Mouse (Mus musculus): ENCODE measurements around the gene Msx1. TPM values are rescaled to one million over a fixed set of nuclear protein-coding genes. Genes with fewer than 3 reads are reported as not detected.

Msx1 gene
- polyA plus RNA-seq, 1 experiment, result 3.3 TPM

- DNase-seq (ENCODE audit: low spot score), result no peak
These were observed 27.1 kb downstream of the Msx1 start for GRCm38 (mm10) chr5:37797251-37797650.

GRCm38 (mm10) chr5:37796751-37797150 lies 27.6 kb downstream of the Msx1 start:
- no peak for DNase-seq (ENCODE audit: low spot score)

- DNase-seq (ENCODE audit: low spot score), result no peak
These were observed 28.7 kb downstream of the Msx1 start for GRCm38 (mm10) chr5:37795691-37796090.

GRCm38 (mm10) chr5:37792154-37792553 lies 32.2 kb downstream of the Msx1 start:
- no peak for DNase-seq (ENCODE audit: low spot score)

- DNase-seq (ENCODE audit: low spot score), result no peak
These were observed 39.5 kb downstream of the Msx1 start for GRCm38 (mm10) chr5:37784847-37785391.

- no peak for DNase-seq (ENCODE audit: low spot score)
These were observed 41.1 kb downstream of the Msx1 start for GRCm38 (mm10) chr5:37783306-37783705.

- DNase-seq (ENCODE audit: low spot score), result no peak
These were observed 48.7 kb downstream of the Msx1 start for GRCm38 (mm10) chr5:37775681-37776080.

- DNase-seq (ENCODE audit: low spot score), result no peak
These were observed 50.4 kb downstream of the Msx1 start for GRCm38 (mm10) chr5:37774011-37774410.

- DNase-seq (ENCODE audit: low spot score), result no peak
These were observed 53.5 kb downstream of the Msx1 start for GRCm38 (mm10) chr5:37770870-37771269.

Other genes starting within 250 kb of the Msx1 start
- 0.07 and 0.10 TPM in 2 replicates for gene Stk32b, start 107.4 kb downstream of the Msx1 start, polyA plus RNA-seq (2012; rRNA removed)
- 19.0 and 22.1 TPM in 2 replicates for gene Cytl1, start 89.1 kb downstream of the Msx1 start, polyA plus RNA-seq (2012; rRNA removed)
- 25.0 and 28.7 TPM in 2 replicates for gene Stx18, start 214.2 kb upstream of the Msx1 start, polyA plus RNA-seq (2012; rRNA removed)

Data from urinary bladder, adult 2 months (tissue).